Mouse (Mus musculus): ENCODE data around the gene Sf3b1.
"Not testable (repeated sequence)": the region's sequence is repeated elsewhere in the genome, so short reads cannot be mapped to it uniquely, and the experiment has no call there.

Gene Sf3b1

GRCm38 (mm10) chr1:54956995-54957394, 70.3 kb downstream of the Sf3b1 start:
- not testable (repeated sequence) for DNase-seq (ENCODE audit: low spot score)

- no peak for DNase-seq (ENCODE audit: low spot score)
These were observed 72.4 kb downstream of the Sf3b1 start for GRCm38 (mm10) chr1:54954856-54955255.

GRCm38 (mm10) chr1:54944648-54945047, 82.6 kb downstream of the Sf3b1 start:
- no peak for DNase-seq (ENCODE audit: low spot score)

GRCm38 (mm10) chr1:54935466-54935865, 91.8 kb downstream of the Sf3b1 start:
- DNase-seq (ENCODE audit: low spot score): no peak

All from testis, postnatal 10 days (tissue).